Mouse (Mus musculus): ENCODE measurements around the gene BC048679.

DNA sequence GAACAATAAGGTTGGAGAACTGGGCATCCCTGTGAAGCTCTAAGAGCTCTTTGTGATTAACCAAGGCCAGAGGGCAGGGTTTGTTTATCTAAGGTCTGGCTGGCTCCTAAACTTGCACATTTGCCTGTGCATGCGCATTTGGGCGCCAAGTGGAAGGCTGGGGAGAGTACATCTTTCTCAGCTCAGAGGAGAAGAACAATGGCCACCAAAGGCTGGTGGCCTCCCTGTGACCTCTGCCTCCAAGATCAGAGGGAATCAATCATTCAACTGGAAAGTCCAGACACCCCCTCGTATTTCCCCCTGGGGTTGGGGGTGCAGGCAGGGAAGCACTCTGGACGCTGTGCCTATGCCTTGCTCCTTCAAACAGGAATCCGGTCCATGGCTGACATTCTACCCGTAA, 910 bp downstream of the BC048679 start:
- no peak for TF ChIP-seq CTCF (IDR thresholded peaks at IDR 0.05; ENCODE audit: extremely low read depth, insufficient read length, insufficient replicate concordance, low read depth, low read length)
- TF ChIP-seq POLR2A (IDR thresholded peaks at IDR 0.05; ENCODE audit: low read depth, low read length), result no peak

Data from small intestine, adult 2 months (tissue).